Mouse (Mus musculus) v-Abl transformed pro-B cells (cell line): Measurements from ENCODE around the gene Acsm5.

ENCODE experiments used
- in situ Hi-C, 2 experiments: fragments of 400-800 bp; cut with MboI; formaldehyde crosslinking; loops; one replicate each; pipeline ENCODE4 v1.15.1; 2025; ENCODE audit not compliant: unreplicated experiment in 2 of 2

Acsm5 gene

DNA sequence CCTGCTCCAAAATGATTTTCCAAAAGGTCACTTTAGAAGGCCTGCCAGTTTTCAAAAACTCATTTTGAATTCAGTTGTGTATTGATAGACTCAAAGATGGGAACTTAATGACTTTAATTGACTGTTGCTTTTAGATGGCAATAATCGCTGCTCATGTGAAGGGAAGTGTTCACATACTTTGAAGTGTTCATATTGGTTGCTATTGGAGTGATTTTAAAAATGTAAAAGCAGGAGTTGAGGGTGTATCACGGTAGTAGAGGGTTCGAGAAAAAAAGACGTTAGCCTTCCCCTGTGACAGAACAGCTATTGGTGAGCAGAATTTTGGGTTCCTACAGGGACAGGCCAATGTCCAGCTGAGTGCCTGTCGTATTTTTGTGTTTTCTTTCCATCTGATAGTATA, at the start of gene Acsm5:
TSS of gene Acsm5 (plus strand) at position 301 of the 400 bp plus-strand sequence.
- in situ Hi-C loops, result loop anchor here (10.0 to 25.0 kb wide), 8 partner anchors 64 to 1306 kb away; partner anchors contain the start of genes Gpr139 (in 2 of the 2) and Gp2 (in 1 of the 2)

DNA sequence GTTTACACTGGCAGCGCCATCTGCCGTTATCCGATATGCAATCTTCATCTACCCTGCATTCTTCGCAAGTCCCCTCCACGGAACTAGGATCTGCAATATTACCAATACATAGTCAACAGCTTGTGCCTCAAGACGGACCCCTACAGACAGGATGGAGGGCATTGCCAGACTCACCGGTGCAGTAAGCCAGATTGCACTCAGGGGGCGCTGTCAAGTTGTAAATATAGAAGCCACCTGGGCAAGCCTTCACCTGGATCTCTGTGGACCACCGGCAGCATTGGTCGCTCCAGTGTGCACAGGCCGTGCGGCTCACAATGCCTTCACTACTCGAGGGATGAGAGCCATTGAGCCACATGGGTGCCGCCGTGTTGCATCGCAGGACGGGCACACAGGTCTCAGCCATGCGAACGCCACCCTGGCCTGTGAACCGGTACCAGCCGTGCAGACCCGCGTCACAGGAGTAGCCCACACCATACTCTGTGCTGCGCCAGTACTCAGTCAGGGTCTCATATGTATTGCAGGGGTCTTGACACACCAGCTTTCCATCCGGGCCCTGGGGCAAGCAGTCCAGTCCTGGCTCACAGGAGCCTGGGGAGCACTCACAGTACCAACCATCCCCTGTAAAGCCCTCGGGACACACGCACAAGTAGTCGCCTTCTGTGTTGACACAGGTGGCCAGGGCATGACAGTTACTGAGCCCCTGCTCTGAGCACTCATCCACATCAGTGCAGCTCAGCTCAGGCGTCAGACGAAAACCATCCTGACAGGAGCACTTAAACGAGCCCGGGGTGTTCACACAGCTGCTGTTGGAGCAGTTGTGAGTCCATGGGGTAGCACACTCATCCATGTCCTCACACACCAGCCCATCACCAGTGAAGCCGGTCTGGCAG, 42.5 kb upstream of the Acsm5 start:
- in situ Hi-C loops, result loop anchor here (10.0 to 25.0 kb wide), 7 partner anchors 882 to 1989 kb away; partner anchors contain the start of genes Coq7 (in 1 of the 2), Rps15a (in 1 of the 2), Smg1 (in 1 of the 2) and Tmc5 (in 1 of the 2)

DNA sequence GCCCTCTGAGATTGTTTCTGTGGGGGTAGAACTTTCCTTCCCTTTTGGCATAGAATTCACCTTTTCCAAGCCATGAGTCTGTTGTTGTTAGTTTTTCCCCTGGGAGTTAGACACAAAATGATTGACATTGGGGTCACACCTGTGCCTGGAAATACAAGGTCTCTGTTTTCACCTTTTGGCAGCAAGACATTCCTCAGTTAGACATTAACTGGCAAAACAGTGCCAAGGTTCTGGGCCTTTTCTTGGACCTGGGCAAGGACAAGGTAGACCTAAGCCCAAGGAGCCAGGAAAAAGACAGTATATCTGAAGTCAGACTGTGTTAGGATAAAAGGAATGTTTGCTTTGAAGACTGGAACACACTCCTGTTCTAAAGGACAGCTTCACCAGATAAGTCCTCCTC, 40.0 kb upstream of the Acsm5 start, which contains the start of gene Umod:
TSS of gene Umod (minus strand) at position 27 of the 400 bp plus-strand sequence.
- in situ Hi-C loops, result loop anchor here (10.0 to 25.0 kb wide), 7 partner anchors 884 to 1992 kb away; partner anchors contain the start of genes Coq7 (in 1 of the 2), Rps15a (in 1 of the 2), Smg1 (in 1 of the 2) and Tmc5 (in 1 of the 2)

DNA sequence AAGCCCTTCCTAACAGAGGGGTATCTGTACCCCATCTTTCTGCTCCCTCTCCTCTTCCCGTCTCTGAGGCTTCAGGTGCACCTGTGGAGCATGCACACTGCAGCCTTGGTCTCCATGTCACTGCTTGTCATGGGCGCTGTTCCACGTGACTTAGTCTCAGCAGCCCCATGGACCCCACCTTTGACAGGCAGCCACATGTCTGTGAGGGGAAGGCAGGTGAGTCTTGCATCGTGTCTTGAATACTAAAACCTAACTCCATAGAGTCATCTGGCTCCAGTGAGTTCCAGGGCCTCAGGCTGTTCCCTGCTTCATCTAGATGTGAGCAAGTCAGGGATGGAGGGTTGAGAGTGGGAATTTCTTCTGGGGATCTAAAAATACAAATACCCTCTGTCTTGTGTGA, 35.1 kb upstream of the Acsm5 start:
- in situ Hi-C loops, result loop anchor here (10.0 to 25.0 kb wide), 7 partner anchors 922 to 1997 kb away; partner anchors contain the start of genes Coq7 (in 1 of the 2), Rps15a (in 1 of the 2) and Smg1 (in 1 of the 2)

DNA sequence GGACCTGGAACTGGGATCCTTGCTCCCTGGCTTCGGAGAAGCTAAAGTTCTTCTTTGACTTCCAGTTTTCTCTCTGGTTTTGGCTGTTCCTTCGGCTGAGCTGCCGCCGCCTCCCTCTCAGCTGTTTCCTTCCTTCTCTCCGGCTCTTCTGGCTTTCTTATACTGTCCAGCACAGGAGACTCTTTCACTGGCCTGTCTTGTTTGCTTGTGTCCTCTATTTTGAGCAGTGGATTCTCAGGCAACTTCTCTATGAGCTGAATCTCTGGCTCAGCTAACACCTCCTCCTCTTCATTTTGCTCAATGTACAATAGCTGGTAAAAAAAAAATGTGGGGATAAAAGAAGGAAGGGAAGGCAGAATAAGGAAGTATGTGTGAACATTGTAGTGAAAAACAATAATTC, 32.6 kb upstream of the Acsm5 start:
- in situ Hi-C loops, result loop anchor here (10.0 to 25.0 kb wide), 7 partner anchors 924 to 1999 kb away; partner anchors contain the start of genes Coq7 (in 1 of the 2), Rps15a (in 1 of the 2) and Smg1 (in 1 of the 2)

DNA sequence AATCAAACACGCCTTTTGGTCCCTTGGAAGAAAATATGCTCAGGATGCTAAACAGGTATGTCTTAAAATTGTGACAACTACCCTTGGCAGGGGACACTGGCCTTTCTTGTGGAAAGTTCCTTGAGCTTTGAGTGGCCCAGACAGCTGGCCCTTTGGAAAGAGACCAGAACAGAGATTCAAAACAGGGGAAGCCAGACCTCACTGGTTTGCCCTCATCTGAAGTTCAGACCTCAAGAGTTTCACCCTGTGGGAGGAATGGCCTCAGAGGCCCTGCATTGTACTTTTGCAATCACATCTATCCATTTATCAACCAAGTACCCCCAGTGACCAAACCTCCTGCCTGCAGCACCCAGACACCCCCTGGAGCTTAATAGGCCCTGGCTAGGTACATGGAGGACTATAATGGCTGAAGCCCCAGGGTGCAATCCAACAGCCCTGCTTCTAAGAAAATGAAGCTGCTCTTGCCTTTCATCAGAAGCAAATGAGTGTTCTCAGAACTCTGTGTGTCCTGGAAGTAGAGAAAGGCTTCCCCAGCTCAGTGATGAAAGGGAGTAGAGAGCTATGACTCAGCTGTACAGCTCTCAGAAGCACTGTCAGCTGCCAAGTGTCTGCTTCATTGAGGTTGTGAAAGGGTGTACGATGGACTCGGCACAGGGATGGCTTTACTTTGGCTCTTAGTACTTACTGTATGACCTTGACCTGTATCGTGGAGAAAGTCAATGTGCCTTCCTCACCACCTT, 29.1 kb upstream of the Acsm5 start:
- in situ Hi-C loops, result loop anchor here (25.0 kb wide), 6 partner anchors 928 to 2003 kb away; partner anchors contain the start of genes Coq7 (in 1 of the 2), Rps15a (in 1 of the 2) and Smg1 (in 1 of the 2)

DNA sequence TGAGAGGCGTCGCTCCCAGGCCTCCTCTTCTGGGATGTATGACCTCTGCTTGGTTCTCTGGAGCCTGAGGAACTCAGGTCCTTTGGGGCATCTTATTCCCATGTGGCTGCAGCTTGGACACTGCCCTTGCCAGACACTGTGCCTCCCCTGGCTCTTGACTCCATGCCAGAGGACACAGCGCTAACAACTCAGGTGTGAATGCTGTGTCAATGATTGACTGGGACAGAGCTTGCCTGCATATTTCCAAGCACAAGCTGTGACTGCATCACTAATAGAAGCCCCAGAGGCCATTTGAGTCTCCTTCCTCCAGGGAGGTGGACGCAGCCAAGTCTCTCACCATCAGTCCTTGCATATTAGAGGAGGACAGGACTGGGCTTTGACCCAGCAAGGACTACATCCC, 8.1 kb upstream of the Acsm5 start:
- in situ Hi-C loops, result loop anchor here (10.0 to 25.0 kb wide), 8 partner anchors 56 to 1314 kb away; partner anchors contain the start of genes Gpr139 (in 2 of the 2) and Gp2 (in 1 of the 2)

DNA sequence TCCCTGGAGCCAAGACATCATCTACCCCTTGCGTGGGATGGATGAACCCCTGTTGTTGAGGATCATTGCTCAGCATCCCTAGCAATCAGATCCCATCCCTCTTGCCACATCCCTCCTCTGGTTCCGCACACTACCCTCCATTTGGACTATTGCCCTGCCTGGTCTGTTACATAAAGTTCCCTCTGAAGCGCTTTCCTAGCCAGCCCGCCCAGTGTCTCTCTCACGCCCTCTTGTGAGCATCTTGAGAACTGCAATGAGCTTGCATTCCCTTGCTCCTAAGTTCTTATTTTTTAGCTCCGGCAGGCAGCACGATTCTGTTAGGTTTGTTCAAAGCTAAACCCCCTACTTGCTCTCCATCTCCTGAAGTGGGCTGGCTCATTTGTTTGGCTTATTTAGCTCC, 6.2 kb upstream of the Acsm5 start:
- in situ Hi-C loops, result loop anchor here (10.0 to 25.0 kb wide), 8 partner anchors 58 to 1312 kb away; partner anchors contain the start of genes Gpr139 (in 2 of the 2) and Gp2 (in 1 of the 2)

DNA sequence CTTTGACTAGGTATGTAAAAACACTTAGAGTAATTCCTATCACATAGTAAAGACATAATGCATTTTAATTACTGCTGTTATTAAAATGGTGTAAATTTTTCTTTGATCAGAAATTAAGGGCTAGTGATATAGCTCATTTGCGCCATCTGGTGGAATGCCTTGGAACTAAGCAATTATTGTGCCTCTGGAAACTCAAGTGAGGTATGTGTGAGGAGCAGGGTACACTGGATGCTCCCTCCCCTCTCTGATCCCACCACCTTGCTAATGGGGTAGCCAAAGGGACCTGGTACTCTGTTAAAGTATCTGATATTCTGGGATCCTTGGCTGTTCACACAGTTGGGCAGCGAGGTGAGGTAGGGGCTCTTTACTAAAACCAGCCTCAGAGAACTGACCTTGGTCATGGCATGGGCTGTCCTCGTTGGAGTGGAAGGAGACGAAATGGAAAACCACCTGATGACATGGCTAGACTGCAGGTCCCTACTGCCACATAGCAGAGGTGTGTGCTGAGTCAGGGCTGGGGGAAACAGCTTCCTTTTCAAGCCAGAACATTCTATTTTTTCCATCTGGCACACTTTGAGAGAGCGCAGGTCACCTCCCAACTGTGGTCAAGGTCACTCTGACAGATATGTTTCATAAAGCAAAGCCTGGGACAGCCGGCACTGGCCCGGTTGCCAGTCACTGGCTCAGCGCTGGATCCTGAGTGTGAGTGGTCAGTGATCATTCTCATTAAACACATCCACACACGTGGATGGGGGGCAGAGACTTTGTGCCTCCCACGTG, 3.6 kb upstream of the Acsm5 start:
- in situ Hi-C loops, result loop anchor here (10.0 to 25.0 kb wide), 8 partner anchors 61 to 1309 kb away; partner anchors contain the start of genes Gpr139 (in 2 of the 2) and Gp2 (in 1 of the 2)

DNA sequence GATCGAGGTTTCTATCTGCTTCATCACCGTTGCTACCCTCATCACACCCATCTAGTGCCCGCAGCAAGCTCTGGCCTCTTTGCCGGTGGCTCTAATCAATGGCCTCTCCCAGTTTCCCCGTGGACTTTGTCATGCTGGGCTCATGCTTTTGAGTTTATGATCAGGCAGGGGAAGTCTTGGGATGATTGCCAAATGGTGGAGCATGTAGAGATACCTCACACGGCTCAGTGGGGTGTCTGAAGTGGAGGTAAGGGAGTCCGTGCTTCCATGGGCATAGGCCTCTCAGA, 3.0 kb upstream of the Acsm5 start:
- in situ Hi-C loops, result loop anchor here (10.0 to 25.0 kb wide), 8 partner anchors 61 to 1309 kb away; partner anchors contain the start of genes Gpr139 (in 2 of the 2) and Gp2 (in 1 of the 2)

DNA sequence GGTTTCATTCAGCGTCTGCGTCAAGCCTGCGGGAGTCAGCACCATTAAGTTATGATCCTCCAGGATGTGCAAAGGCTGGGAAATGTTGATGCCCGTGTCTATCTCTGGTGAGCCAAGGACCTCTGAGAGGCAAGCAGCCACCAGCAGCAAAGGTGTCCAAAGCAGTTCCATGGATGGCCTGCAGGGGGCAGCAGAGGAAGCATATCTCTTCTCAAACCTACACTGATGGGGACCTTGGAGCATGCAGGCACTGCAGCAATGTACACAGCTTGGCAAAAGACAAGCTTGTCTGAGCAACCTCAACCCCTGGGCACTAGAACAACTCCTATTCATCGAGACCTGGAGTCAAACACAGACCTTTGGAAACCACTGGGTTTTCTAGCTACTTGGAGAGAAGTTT, 391 bp downstream of the Acsm5 start:
- in situ Hi-C loops, result loop anchor here (10.0 to 25.0 kb wide), 8 partner anchors 65 to 1305 kb away; partner anchors contain the start of genes Gpr139 (in 2 of the 2) and Gp2 (in 1 of the 2)

DNA sequence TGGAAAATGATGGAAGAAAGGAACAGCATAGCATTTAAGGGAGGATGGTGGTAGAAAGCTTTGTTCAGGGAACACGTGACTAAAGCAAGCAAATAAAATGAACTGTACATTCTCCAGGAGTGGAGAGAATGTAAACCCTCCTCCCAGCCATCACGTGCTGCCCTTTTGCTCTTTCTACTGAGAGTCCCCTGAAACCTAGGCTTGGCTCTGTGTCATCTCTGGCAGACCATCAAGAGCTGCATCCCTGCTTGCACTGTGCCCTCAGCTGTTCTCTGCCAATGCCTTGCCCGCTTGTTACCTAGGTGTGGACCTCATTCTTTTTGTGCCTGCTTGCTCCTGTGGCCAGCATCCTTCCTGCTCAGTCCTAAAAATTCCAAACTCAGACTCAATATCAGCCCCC, 2.6 kb downstream of the Acsm5 start:
- in situ Hi-C loops, result loop anchor here in 1 of 2 experiments (25.0 kb wide), 1 partner anchor 1210 kb away; no protein-coding TSS in a partner anchor

DNA sequence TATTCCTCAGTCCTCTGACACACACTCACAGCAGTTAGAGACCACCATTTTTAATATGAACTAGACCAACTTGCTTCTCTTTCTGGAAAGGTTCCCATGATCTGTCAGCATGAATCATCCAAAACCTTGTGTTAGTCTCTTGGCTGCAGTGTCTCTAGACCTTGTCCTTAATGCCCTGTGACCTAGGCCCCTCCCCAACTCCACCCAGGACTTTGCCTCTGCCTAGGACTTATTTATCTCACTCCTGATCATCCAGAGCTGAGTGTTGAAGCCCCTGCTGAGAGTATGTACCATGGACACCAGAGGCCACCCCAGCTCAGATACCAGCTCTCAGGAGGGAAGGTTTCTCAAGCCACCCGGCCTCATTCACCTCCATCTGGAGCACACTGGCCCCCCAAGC, 3.1 kb downstream of the Acsm5 start:
- in situ Hi-C loops, result loop anchor here in 1 of 2 experiments (25.0 kb wide), 1 partner anchor 1210 kb away; no protein-coding TSS in a partner anchor

DNA sequence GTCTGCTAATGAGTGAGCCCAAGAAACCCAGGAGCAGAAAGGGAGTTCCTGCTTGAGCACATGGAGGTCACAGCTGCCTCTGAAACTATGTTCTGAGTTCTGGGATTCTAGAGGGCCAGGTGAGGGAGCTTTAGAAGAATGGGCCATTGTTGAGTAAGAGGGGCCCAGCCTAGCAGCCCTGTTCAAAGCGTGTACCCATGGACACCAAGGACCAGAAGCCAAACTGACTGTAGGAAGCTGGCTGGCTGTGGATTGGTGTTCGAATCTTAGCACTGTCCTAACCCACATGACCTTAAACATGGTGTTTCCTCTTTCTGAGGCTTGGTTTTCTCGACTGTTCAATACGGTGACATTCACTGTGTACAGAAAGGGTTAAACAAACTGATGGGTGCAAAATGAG, 4.1 kb downstream of the Acsm5 start, which contains the start of gene Pdilt:
TSS of gene Pdilt (minus strand) at position 101 of the 400 bp plus-strand sequence.
- in situ Hi-C loops, result loop anchor here in 1 of 2 experiments (25.0 kb wide), 1 partner anchor 1211 kb away; no protein-coding TSS in a partner anchor

DNA sequence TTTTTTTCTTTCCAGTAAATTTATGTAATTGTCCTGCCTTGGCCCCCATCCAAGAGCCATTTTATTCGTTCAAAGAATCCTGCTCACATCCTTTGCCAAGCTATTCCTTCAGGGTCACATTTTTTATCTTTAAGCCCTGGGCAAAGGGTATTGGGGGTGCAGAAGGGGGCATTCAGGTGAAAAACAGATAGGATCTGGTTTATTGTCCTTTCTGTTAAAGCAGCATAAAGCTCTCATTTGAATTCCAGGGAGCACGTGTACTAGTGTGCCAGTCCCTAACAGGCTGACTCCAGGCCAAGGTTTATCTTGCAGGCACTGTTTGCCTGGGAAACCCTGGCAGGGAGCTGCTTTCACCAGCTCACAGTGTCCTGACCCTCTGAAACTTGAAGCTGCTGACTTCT, 6.6 kb downstream of the Acsm5 start:
- in situ Hi-C loops, result loop anchor here in 1 of 2 experiments (25.0 kb wide), 1 partner anchor 1214 kb away; no protein-coding TSS in a partner anchor

DNA sequence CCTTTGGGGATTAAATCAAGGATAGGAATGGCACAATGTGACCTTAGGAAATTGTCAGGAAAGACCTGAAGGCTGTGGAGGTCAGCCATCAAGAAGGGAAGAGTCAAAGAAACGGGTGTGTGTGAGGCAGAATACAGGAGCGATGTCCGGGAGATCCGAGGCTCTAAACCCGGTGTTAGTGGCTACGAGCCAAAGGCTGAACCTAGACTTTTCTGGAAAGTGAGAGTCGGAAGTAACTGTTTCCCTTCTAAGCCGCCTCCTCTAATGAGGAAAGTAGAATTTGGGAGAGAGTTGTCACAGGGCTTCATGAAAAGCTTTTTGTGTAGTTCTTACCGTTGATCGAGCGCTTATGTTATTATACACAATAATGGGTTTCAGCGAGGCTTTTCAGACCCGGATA, 7.2 kb downstream of the Acsm5 start:
- in situ Hi-C loops, result loop anchor here in 1 of 2 experiments (25.0 kb wide), 1 partner anchor 1214 kb away; no protein-coding TSS in a partner anchor

DNA sequence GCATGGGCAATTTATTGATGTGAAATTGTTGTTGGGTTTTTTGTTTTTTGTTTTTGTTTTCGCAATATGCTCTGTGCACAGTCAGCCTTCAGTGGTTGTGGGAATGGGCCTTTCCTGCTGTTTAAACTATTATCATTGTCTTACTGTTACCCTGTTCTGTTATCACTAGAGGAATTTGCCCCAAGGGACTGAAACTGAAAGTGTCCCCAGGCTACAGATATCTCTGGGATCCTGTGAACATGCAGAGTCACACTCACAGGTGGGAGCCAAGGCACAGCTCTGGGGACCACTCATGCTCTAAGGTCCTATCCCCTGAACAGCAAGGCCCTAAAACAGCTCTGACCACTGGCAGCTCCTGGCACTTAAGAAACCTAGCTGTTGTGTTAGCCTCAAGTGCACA, 7.9 kb downstream of the Acsm5 start:
- in situ Hi-C loops, result loop anchor here in 1 of 2 experiments (25.0 kb wide), 1 partner anchor 1215 kb away; no protein-coding TSS in a partner anchor

DNA sequence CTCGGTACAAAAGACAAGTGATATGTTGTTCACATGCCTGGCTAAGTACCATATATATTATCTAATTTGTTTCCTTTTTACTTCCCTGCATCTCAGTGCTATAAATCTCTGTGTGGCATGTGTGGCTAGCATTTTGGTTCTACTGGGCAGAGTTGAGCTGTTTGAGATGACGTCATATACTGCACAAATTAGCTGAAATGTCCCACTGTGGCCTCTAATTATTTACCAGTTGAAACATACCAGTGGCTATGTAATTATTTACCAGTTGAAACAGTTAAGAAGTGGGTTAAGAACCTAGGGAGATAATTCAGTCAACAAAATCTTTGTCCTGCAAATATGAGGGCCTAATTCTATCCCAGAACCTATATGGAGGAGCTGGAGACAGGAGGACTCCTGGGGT, 8.3 kb downstream of the Acsm5 start:
- in situ Hi-C loops, result loop anchor here in 1 of 2 experiments (25.0 kb wide), 1 partner anchor 1215 kb away; no protein-coding TSS in a partner anchor

DNA sequence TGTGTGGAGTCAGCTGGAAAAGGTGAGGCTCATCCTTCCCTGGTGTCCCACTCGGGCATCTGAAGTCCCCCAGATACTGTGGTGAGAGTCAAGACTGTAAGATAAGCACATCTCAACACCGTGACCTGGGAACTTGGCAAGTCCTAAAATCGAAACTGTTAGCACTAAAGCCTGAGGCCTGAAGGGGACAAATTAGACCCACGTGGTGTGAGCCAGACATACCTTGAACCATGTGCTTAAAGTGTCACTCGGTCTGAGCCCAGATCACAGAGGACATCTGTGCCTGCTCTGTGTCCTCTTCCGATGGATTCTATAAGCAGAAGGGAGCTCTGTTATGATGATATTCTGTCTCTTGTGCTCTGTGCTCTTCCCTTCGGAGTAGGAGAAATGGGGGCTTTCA, 9.4 kb downstream of the Acsm5 start:
- in situ Hi-C loops, result loop anchor here in 1 of 2 experiments (25.0 kb wide), 1 partner anchor 1216 kb away; no protein-coding TSS in a partner anchor
